Mouse (Mus musculus) spleen, adult 2 months (tissue): Measurements from ENCODE around the gene Parva. TPM values are rescaled to one million over a fixed set of nuclear protein-coding genes. Genes with fewer than 3 reads are reported as not detected.

Experiments used
- DNase-seq, 2 experiments: peaks; one replicate each; pipeline versions ENCODE4 v3.0.0 to v3.0.0-alpha.2; 2012 to 2021; ENCODE audit warnings: low spot score in 2 of 2, low read depth in 1 of 2
- H3K27ac ChIP-seq: fragments of 200-500 bp; 2 replicates; pipeline ENCODE4 v1.5.1; 2012; ENCODE audit warnings: low read length, inconsistent platforms; ENCODE audit not compliant: insufficient read depth
- H3K27me3 ChIP-seq: fragments of 200-500 bp; 2 replicates; pipeline ENCODE4 v1.6.1; 2012; ENCODE audit warnings: mild to moderate bottlenecking, moderate library complexity, low read length, inconsistent platforms; ENCODE audit not compliant: control insufficient read depth, insufficient read depth
- H3K36me3 ChIP-seq: fragments of 200-500 bp; 2 replicates; pipeline ENCODE4 v1.6.1; 2012; ENCODE audit warnings: mild to moderate bottlenecking, low read length, inconsistent platforms; ENCODE audit not compliant: control insufficient read depth, insufficient read depth
- H3K4me1 ChIP-seq: fragments of 200-500 bp; 2 replicates; pipeline ENCODE4 v1.6.1; 2011; ENCODE audit warnings: inconsistent platforms; ENCODE audit not compliant: control insufficient read depth, insufficient read depth, insufficient read length
- H3K4me3 ChIP-seq: fragments of 200-500 bp; 2 replicates; pipeline ENCODE4 v1.5.1; 2011; ENCODE audit warnings: mild to moderate bottlenecking, inconsistent platforms; ENCODE audit not compliant: insufficient read depth, insufficient read length; ENCODE audit errors: extremely low read depth
- CTCF ChIP-seq: fragments of 200-500 bp; IDR thresholded peaks from 2 replicates; pipeline ENCODE4 v1.5.1; 2011; ENCODE audit warnings: mild to moderate bottlenecking, inconsistent platforms; ENCODE audit not compliant: insufficient read depth, insufficient read length, insufficient replicate concordance; ENCODE audit errors: extremely low read depth
- POLR2A ChIP-seq: fragments of 200-500 bp; IDR thresholded peaks from 2 replicates; pipeline ENCODE4 v1.6.1; 2011; ENCODE audit warnings: low read depth, low read length, inconsistent platforms
- WGBS: fragments of 180-500 bp; shearing (Covaris S2); methylation state at CpG from one replicate; pipeline ENCODE4 v1.1.7; 2018; 5-methylcytosine and 5-hydroxymethylcytosine counted together
- polyA plus RNA-seq: library from polyadenylated mRNA; depleted of rRNA; stranded (reverse); fragments of >200 nt; gene quantifications from 2 replicates; pipeline ENCODE4 v1.2.3, GENCODE M21; 2012

Gene Parva
- polyA plus RNA-seq, 1 experiment, result 7.1 TPM

DNA sequence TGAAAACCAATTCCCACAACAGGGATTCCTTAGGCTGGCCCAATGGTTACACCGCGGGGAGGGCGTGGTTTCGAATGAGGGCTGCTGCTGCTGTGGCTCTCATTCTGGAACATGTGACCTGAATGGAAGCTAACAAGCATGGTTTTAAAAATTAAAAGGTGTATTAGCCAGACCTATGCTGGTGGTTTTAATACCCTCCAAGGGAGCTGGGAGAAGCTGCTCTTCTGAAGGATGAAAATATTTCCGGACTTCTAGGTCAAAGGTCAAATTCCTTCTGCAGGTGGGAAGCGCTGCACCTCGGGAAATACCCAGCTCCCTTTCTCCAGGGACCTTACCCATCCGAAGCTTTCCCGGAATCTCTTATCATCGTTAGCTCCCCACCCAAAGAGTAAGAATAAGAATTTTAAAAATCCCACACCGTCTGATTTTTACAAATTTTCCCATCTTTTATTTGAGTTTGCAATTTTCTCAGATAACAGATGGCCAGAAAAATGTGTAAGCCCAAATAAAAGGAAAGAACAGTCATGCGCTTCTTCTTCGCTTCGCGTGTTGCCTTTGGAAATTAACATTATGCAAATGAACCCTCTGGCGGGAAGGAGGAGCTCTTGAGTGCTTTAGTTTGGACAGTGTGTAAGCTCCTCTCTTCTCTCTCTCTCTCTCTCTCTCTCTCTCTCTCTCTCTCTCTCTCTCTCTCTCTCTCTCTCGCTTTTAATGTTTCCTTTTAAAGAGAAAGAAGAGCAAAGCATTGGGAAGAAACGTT, 74.9 kb downstream of the Parva start:
- no peak overlapping the region for H3K4me3 ChIP-seq
- H3K27ac ChIP-seq, result no peak overlapping the region
- no peaks in the 10 kb centered on the region for H3K4me1 ChIP-seq
- WGBS, result 81% methylated on average over 18 of the region's 18 CpGs
- H3K27me3 ChIP-seq, result no peaks in the 10 kb centered on the region
- no peak for TF ChIP-seq CTCF
- no peak for TF ChIP-seq POLR2A
- H3K36me3 ChIP-seq, result no peaks in the 10 kb centered on the region
- DNase-seq, result no peak

- 75% methylated on average over 5 of the region's 5 CpGs for WGBS
- Histone ChIP-seq H3K27me3 (no peaks in the 10 kb centered on the region), H3K4me1 (no peaks in the 10 kb centered on the region), H3K27ac (no peak overlapping the region), H3K36me3 (no peaks in the 10 kb centered on the region), H3K4me3 (no peak overlapping the region)
- no peak for TF ChIP-seq POLR2A
- no peak for TF ChIP-seq CTCF
- DNase-seq, result no peak
These were observed 75.5 kb downstream of the Parva start for GRCm38 (mm10) chr7:112502845-112503244.

GRCm38 (mm10) chr7:112503448-112503847, 76.1 kb downstream of the Parva start:
- H3K36me3 ChIP-seq, result no peaks in the 10 kb centered on the region
- no peaks in the 10 kb centered on the region for H3K4me1 ChIP-seq
- no peak overlapping the region for H3K4me3 ChIP-seq
- TF ChIP-seq POLR2A (no peak), CTCF (no peak)
- 68% methylated on average over 6 of the region's 6 CpGs for WGBS
- no peak overlapping the region for H3K27ac ChIP-seq
- no peaks in the 10 kb centered on the region for H3K27me3 ChIP-seq
- DNase-seq, result no peak

DNA sequence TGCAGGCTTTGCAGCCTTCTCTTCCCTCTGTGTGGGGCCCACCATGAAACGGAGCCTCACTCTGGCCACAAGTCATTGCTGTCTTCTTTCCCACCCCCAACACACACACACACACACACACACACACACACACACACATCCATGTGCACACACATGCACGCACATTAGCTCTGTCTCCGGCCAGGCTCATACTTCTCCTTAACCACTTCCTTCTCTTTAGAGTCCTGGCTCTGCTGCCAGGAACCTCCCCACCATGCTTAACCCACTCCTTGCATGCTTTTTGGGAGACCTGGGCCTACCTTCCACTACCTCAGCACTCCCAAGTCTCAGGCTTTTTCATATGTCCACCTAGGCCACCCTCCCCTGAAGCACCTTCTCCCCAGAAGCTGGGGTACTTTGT, 76.6 kb downstream of the Parva start:
- no peak for DNase-seq

GRCm38 (mm10) chr7:112509107-112509506, 81.8 kb downstream of the Parva start:
- Histone ChIP-seq H3K27me3 (no peaks in the 10 kb centered on the region), H3K4me1 (no peaks in the 10 kb centered on the region), H3K36me3 (no peaks in the 10 kb centered on the region), H3K27ac (no peak overlapping the region), H3K4me3 (no peak overlapping the region)
- TF ChIP-seq POLR2A, result no peak
- TF ChIP-seq CTCF, result no peak
- 87% methylated on average over 8 of the region's 8 CpGs for WGBS
- no peak for DNase-seq

More for the DNA sequence above, 76.6 kb downstream of the Parva start:
- WGBS, result 11% methylated on average over 3 of the region's 3 CpGs
- Histone ChIP-seq H3K4me1 (no peaks in the 10 kb centered on the region), H3K36me3 (no peaks in the 10 kb centered on the region), H3K4me3 (no peak overlapping the region), H3K27ac (no peak overlapping the region), H3K27me3 (no peaks in the 10 kb centered on the region)
- TF ChIP-seq POLR2A (no peak), CTCF (no peak)

- H3K36me3 ChIP-seq, result no peaks in the 10 kb centered on the region
- no peak for TF ChIP-seq CTCF
These were observed 83.2 kb downstream of the Parva start for GRCm38 (mm10) chr7:112510336-112511048.

DNA sequence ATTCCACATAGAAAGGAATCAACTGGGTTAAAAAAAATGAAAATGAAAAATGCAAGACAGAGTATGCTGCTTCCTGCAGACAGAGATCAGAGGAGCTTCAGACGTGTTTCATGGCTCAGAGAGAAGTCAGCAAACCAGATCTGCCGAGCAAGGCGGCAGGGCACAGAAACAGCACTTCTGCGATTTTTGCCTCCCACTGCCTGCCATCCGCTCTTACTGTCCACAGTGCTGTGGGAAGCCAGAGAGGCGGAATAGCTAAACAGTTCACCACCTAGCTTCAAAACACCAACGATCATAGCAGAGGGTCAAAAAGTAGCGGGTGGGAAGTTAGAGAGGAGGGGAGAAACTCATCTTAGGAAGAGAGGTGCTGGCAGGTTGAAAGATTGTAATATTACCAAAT, 84.0 kb downstream of the Parva start:
- H3K27ac ChIP-seq, result no peak overlapping the region
- TF ChIP-seq CTCF (no peak), POLR2A (no peak)
- H3K36me3 ChIP-seq, result no peaks in the 10 kb centered on the region
- H3K4me1 ChIP-seq, result no peaks in the 10 kb centered on the region; the same call in 1 of the 2 replicates
- DNase-seq, result no peak
- no peaks in the 10 kb centered on the region for H3K27me3 ChIP-seq
- 80% methylated on average over 8 of the region's 8 CpGs for WGBS
- H3K4me3 ChIP-seq, result no peak overlapping the region

More at GRCm38 (mm10) chr7:112510336-112511048, 83.2 kb downstream of the Parva start:
- no peaks in the 10 kb centered on the region for H3K27me3 ChIP-seq
- H3K4me3 ChIP-seq, result no peak overlapping the region
- H3K27ac ChIP-seq, result no peak overlapping the region
- no peaks in the 10 kb centered on the region; the same call in 1 of the 2 replicates for H3K4me1 ChIP-seq
- 85% methylated on average over 10 of the region's 10 CpGs for WGBS
- DNase-seq, result no peak
